Mouse (Mus musculus) limb, embryonic 14.5 days (tissue): ENCODE data around the gene Dnaja1. TPM values are rescaled to one million over a fixed set of nuclear protein-coding genes. Genes with fewer than 3 reads are reported as not detected.

Source experiments
- ATAC-seq: fragments of 200-750 bp; cut with Nextera tagmentation; 2 replicates; pipeline ENCODE4 v1.8.0; 2017; ENCODE audit warnings: low read depth, moderate number of reproducible peaks, moderate TSS enrichment; ENCODE audit not compliant: low FRiP score
- DNase-seq: peaks from one replicate; pipeline ENCODE4 v3.0.0-alpha.2; 2015; ENCODE audit warnings: low spot score
- H3K27ac ChIP-seq: fragments of 300-500 bp; sonication (generic); replicated peaks from 2 replicates; pipeline ENCODE4 v1.5.1; 2014; ENCODE audit warnings: low read depth, mild to moderate bottlenecking, low read length, moderate library complexity, mixed read lengths
- H3K27me3 ChIP-seq: fragments of 300-500 bp; sonication (generic); 2 replicates; pipeline ENCODE4 v1.6.1; 2014; ENCODE audit warnings: low read length, mixed read lengths; ENCODE audit not compliant: control insufficient read depth, insufficient read depth
- H3K36me3 ChIP-seq: fragments of 300-500 bp; sonication (generic); 2 replicates; pipeline ENCODE4 v1.6.1; 2014; ENCODE audit warnings: mild to moderate bottlenecking, low read length, moderate library complexity, mixed read lengths; ENCODE audit not compliant: control insufficient read depth, insufficient read depth
- H3K4me1 ChIP-seq: fragments of 300-500 bp; sonication (generic); 2 replicates; pipeline ENCODE4 v1.6.1; 2014; ENCODE audit warnings: antibody characterized with exemption, low read length, mixed read lengths; ENCODE audit not compliant: control insufficient read depth, insufficient read depth
- H3K4me2 ChIP-seq: fragments of 300-500 bp; sonication (generic); replicated peaks from 2 replicates; pipeline ENCODE4 v1.6.1; 2014; ENCODE audit warnings: low read depth, mild to moderate bottlenecking, low read length, moderate library complexity; ENCODE audit not compliant: severe bottlenecking
- H3K4me3 ChIP-seq: fragments of 300-500 bp; sonication (generic); replicated peaks from 2 replicates; pipeline ENCODE4 v1.5.1; 2014; ENCODE audit warnings: low read length
- H3K9ac ChIP-seq: fragments of 300-500 bp; sonication (generic); 2 replicates; pipeline ENCODE4 v1.6.1; 2014; ENCODE audit warnings: mild to moderate bottlenecking, low read depth, low read length, moderate library complexity; ENCODE audit not compliant: severe bottlenecking
- H3K9me3 ChIP-seq: fragments of 300-500 bp; sonication (generic); 2 replicates; pipeline ENCODE4 v1.6.1; 2016; ENCODE audit warnings: low read length; ENCODE audit not compliant: control insufficient read depth
- POLR2A ChIP-seq: fragments of 200-500 bp; IDR thresholded peaks from 2 replicates; pipeline ENCODE4 v1.8.0; 2012; ENCODE audit warnings: inconsistent platforms, mild to moderate bottlenecking, moderate library complexity, borderline replicate concordance; ENCODE audit not compliant: insufficient read depth, insufficient read length; ENCODE audit errors: extremely low read depth
- WGBS: fragments of 180-500 bp; shearing (Covaris S2); extraction: QIAGEN DNeasy Blood & Tissue Kit; methylation state at CpG from one replicate; pipeline ENCODE4 v1.1.7; 2014; 5-methylcytosine and 5-hydroxymethylcytosine counted together
- polyA plus RNA-seq, 2 experiments: library from polyadenylated mRNA; depleted of rRNA in 1 of 2; stranded (reverse) in 1 of 2; unstranded in 1 of 2; fragments of >200 nt; fragmentation: Nextera tagmentation in 1 of 2; extraction: Ambion mirVana in 1 of 2; gene quantifications; 2 replicates each; pipeline versions ENCODE4 v1.2.1 to v1.2.3; 2012 to 2014

Dnaja1 gene
- polyA plus RNA-seq, 2 experiments, result 96.6 to 343 TPM

GRCm38 (mm10) chr4:40722687-40723460 lies 924 bp downstream of the Dnaja1 start:
- Histone ChIP-seq H3K36me3 (peaks cover 32% of the 10 kb centered on the region), H3K27me3 (no peaks in the 10 kb centered on the region), H3K4me1 (peaks cover 27% of the 10 kb centered on the region), H3K9ac (peak overlapping the region; percentile 90), H3K4me3 (peak overlapping the region; percentile 66), H3K27ac (peak overlapping the region; percentile 99), H3K9me3 (no peaks in the 10 kb centered on the region), H3K4me2 (peak overlapping the region; percentile 57)
- WGBS, result under 1% methylated on average over 50 of the region's 62 CpGs
- ATAC-seq, result peak; percentile 85
- DNase-seq, result peak; percentile 79
- 0 out of 2 replicates have a peak, but pooled peaks have one; percentile 6 for TF ChIP-seq POLR2A

GRCm38 (mm10) chr4:40725141-40725540 lies 3.2 kb downstream of the Dnaja1 start:
- 84% methylated on average over 7 of the region's 7 CpGs for WGBS
- Histone ChIP-seq H3K27me3 (no peaks in the 10 kb centered on the region), H3K4me2 (no peak overlapping the region), H3K36me3 (peaks cover 52% of the 10 kb centered on the region), H3K4me1 (peaks cover 27% of the 10 kb centered on the region), H3K27ac (no peak overlapping the region), H3K9me3 (no peaks in the 10 kb centered on the region), H3K4me3 (no peak overlapping the region), H3K9ac (no peak overlapping the region)
- ATAC-seq, result no peak
- no peak for DNase-seq
- TF ChIP-seq POLR2A, result no peak

- ATAC-seq (no peak), DNase-seq (no peak)
- no peaks in the 10 kb centered on the region for H3K9me3 ChIP-seq
- no peak overlapping the region for H3K27ac ChIP-seq
- no peak overlapping the region for H3K9ac ChIP-seq
- H3K4me1 ChIP-seq, result peaks cover 27% of the 10 kb centered on the region
- no peak for TF ChIP-seq POLR2A
- H3K4me3 ChIP-seq, result no peak overlapping the region
- H3K27me3 ChIP-seq, result no peaks in the 10 kb centered on the region
- H3K36me3 ChIP-seq, result peaks cover 56% of the 10 kb centered on the region
- no peak overlapping the region for H3K4me2 ChIP-seq
Measured at GRCm38 (mm10) chr4:40725554-40725953, 3.6 kb downstream of the Dnaja1 start.

- Histone ChIP-seq H3K4me3 (no peak overlapping the region), H3K4me1 (peaks cover 18% of the 10 kb centered on the region; the same call in 1 of the 2 replicates), H3K36me3 (peaks cover 72% of the 10 kb centered on the region), H3K4me2 (no peak overlapping the region), H3K9ac (no peak overlapping the region), H3K27me3 (no peaks in the 10 kb centered on the region), H3K9me3 (no peaks in the 10 kb centered on the region), H3K27ac (no peak overlapping the region)
- DNase-seq (no peak), ATAC-seq (no peak)
- 89% methylated on average over 1 of the region's 1 CpGs for WGBS
- no peak for TF ChIP-seq POLR2A
Measured at GRCm38 (mm10) chr4:40727247-40727646, 5.3 kb downstream of the Dnaja1 start.

GRCm38 (mm10) chr4:40731262-40731661 lies 9.3 kb downstream of the Dnaja1 start:
- Histone ChIP-seq H3K4me2 (no peak overlapping the region), H3K9ac (no peak overlapping the region), H3K27ac (no peak overlapping the region), H3K27me3 (no peaks in the 10 kb centered on the region), H3K4me3 (no peak overlapping the region), H3K4me1 (no peaks in the 10 kb centered on the region), H3K36me3 (peaks cover 88% of the 10 kb centered on the region), H3K9me3 (no peaks in the 10 kb centered on the region)
- ATAC-seq, result no peak
- TF ChIP-seq POLR2A, result no peak
- DNase-seq, result no peak
